Mouse (Mus musculus) urinary bladder, postnatal 25 days (tissue): ENCODE results near the gene Hspb8.

Experiments used
- DNase-seq: peaks from one replicate; pipeline ENCODE4 v3.0.0; 2022; ENCODE audit warnings: low spot score

Gene Hspb8

GRCm38 (mm10) chr5:116422699-116423201, at the start of gene Hspb8:
Gene Hspb8, minus strand, starts transcription at chr5:116422864.
- DNase-seq, result peak; percentile 66

- no peak for DNase-seq
These were observed 38.8 kb upstream of the Hspb8 start for GRCm38 (mm10) chr5:116461354-116462042.

- no peak for DNase-seq
These were observed 37.3 kb upstream of the Hspb8 start for GRCm38 (mm10) chr5:116459970-116460369.

- no peak for DNase-seq
These were observed 35.1 kb upstream of the Hspb8 start for GRCm38 (mm10) chr5:116457791-116458190.

DNA sequence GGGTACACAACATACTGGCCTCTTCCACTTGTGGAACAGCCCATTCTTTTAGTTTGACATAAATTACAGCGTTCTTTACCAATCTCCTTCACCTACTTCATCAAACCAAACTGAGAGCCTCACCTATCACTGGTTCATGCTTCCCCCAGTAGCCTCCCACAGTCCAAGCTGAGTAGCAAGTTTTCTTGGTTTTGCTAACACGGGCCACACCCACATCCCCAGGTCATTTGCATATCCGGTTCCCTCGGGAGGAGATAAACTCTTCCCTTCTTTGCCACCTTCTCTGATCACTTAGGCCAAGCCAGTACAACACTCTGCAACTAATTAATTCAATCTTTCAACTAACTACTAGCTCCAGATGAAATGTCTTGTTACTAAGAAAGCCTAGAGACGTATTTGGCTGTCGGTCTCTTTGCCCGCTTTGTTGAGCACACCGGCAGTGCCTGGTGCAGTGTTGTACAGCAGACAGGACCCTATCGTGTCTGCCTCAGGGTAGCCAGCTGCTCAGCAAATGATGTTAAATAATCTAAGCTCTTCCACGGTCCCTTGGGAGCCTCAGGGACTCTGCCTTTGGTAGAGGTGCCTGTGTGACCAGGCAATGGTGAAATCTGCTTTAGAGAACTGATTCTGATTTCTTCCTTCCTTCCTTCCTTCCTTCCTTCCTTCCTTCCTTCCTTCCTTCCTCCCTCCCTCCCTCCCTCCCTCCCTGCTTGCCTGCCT, 34.3 kb upstream of the Hspb8 start:
- DNase-seq, result no peak

DNA sequence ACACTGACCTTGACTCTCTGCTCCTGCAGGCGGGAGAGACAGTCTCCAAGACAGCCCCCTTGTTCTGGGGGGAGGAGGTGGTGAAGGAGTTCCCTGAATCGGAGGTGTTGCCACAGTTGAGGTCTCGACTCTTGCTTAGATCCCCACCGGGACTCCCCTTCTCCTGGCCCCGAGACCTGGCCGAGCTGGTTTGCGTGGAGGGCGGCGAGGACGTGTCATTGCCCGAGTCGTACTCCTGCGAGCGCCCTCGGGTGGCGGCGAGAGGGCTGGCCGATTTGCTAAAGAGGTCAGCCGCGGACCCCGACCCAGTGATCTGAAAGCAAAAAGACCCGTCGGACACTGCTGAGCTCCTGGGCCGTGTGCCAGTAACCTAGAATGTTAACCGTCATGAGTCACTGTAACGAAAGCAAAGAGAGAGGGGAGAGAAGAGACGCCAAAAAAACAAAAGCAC, 30.8 kb upstream of the Hspb8 start:
- DNase-seq, result peak; percentile 59

GRCm38 (mm10) chr5:116450901-116451300, 28.2 kb upstream of the Hspb8 start:
- DNase-seq, result no peak

GRCm38 (mm10) chr5:116449522-116450225, 27.0 kb upstream of the Hspb8 start:
- DNase-seq, result no peak

DNA sequence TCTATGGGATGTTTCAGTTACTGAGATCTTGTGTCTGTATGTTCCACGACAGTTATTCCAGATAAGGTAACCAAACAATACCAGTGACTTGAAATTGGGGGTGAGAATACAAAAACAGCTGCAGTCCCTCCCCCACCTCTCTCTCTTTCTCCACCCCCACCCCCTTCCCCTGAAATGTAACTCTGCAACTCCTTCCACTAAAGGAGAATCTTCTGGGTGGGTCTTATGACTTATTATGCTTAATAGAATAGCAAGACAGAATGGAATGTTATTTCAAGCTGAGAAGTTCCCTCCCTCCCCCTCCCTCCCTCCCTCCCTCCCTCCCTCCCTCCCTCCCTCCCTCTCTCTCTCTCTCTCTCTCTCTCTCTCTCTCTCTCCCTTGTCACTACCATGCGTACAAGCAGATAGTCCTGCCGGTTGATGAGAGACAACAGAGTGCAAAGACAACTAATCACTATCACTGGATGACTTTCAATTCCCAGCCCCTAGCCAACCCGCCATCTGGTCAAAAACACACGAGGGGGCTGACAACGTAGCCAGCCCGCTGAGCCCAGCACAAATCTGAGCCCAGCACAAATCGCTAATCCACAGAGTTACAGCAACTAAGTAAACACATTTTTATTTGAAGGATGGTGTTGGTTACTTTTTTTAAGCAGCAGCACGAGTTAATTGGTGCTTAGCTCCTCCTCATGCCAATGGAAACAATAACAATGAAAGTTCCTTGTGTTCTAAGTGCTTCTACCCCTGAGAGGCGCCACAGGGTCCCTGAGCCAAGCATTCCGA, 25.9 kb upstream of the Hspb8 start:
- no peak for DNase-seq

DNA sequence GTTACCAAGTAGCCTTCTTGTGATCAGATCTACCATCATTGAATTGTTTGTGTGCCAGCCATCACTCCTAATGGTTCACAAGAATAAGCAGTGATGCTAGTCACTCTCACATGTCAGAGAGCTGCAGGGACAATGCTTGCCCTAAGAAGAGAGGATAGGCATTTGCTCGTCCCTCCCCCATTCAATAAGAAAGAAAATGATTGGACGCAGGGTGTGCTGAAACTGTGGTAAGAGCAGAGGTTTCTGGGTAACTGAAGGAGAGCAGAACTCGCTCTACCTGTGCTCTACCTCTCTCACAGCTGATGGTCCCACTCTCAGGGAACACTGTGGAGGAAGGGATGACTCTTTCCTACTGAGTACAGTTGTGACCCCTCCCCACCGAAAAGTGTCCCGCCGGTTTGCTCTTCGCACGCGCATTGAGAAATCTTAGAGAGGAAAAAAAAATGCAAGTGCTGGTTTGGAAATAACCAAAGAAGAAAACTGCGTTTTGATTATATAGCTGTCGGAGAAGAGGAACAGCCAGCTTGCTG, 25.2 kb upstream of the Hspb8 start:
- DNase-seq, result no peak

GRCm38 (mm10) chr5:116446552-116446951, 23.9 kb upstream of the Hspb8 start:
- DNase-seq, result no peak

DNA sequence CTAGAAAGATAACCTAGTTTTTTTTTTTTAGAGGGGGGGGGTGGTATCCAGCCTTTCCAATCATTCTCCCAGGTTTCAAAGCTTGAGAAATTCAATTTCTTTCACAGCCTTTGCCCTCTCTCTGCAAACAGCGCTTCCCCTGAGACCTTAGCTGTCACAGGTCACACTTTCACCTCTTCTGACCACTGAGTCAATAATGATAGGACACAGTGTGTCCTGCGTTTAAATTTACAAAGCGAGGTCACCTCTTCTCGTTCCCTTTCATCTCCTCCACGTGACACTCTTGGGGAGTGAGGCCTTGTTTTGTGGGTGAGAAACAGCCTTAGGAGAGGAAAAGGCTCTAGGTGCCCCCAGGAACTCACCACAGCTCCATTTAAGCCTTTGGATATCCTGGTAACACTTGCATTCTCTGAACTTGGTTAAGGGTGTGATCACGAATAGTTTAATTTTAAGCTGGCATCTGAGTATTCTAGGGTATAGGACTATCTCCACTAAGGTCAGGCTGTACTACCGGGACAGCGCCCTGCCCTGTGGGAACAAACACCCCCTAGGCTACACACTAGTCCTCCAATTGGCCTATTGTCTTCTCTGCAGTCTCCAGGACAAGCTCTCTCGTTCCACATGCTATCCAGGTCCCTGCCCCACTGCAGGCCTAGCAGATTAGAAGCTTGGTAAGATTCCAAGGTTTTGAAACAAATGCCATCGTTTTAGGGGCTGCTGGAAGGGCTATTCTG, 23.1 kb upstream of the Hspb8 start:
- no peak for DNase-seq

DNA sequence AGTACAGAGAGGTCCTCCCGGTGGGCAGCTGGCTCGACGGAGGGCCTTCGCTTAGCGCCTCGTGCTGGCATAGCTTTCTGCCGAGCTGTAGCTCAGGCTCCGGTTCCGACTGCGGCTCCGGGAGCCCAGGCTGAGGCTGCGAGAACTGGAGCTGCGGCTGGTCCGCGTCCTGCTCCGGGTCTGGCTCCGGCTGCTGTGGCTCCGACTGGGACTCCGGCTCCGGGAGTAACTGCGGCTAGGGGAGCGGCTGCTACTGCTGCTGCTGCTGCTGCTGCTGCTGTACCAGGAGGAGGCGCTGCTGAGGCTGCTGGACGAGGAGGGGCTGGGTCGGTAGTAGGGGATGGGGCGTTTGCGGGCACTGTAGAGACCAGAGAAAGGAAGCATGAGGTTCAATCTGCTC, 21.9 kb upstream of the Hspb8 start:
- no peak for DNase-seq

GRCm38 (mm10) chr5:116443459-116443940, 20.8 kb upstream of the Hspb8 start:
- no peak for DNase-seq

DNA sequence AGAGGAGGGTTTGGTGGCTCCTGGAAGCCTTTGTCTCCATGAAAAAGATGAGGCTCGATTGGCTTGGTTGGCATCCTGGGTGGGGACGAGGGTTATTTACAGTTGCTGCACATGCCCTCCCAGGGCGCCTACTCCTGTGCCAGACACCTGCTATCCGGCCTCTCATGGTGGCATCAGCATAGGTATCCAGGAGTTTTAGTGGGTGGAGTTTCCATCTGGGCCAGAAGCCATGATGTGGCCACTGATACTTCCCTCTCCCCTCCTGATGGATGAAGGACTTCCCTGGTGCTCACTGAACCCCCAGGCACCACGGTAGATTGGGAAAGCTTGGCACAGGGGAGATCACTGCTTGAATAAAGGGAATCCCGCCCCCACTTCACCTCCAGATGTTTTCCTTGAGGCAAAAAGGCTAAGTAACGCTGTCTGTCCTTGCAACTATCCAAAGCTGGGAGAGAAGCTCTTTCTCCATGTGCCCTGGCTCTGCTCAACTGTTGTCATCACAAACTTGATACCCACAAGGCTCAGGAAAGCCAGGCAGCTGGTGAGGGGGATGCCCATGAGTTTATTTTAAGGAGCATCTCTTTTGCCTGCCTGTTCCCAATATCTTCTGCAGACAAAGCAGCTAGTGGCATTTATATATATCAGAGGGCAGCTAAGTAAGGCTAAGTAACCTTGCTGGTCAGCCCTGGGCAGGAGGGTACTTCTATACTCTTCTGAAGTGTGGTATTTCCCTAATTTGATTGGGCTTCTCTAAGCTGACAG, 20.2 kb upstream of the Hspb8 start:
- no peak for DNase-seq

DNA sequence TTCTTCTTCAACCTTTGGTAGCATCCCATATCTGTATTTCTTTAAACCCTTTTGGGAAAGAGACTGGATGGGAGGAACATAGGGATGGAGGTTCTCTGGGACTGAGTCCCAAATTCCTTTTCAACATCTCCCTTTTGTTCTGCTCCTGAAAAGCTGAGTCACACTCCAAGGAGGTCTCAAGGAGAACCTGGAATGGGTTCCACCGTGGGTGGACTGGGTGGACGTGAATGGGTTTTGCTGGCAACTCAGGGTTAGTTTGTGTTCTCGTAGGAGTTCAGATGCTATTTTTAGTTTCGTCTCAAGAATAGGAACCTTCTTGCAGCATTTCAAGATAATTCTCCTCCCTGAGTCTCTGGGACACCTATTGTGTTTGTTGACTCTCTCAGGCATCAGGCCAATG, 17.6 kb upstream of the Hspb8 start:
- no peak for DNase-seq

- DNase-seq, result no peak
These were observed 15.7 kb upstream of the Hspb8 start for GRCm38 (mm10) chr5:116438328-116438727.

- DNase-seq, result no peak
These were observed 13.5 kb upstream of the Hspb8 start for GRCm38 (mm10) chr5:116436117-116436516.

DNA sequence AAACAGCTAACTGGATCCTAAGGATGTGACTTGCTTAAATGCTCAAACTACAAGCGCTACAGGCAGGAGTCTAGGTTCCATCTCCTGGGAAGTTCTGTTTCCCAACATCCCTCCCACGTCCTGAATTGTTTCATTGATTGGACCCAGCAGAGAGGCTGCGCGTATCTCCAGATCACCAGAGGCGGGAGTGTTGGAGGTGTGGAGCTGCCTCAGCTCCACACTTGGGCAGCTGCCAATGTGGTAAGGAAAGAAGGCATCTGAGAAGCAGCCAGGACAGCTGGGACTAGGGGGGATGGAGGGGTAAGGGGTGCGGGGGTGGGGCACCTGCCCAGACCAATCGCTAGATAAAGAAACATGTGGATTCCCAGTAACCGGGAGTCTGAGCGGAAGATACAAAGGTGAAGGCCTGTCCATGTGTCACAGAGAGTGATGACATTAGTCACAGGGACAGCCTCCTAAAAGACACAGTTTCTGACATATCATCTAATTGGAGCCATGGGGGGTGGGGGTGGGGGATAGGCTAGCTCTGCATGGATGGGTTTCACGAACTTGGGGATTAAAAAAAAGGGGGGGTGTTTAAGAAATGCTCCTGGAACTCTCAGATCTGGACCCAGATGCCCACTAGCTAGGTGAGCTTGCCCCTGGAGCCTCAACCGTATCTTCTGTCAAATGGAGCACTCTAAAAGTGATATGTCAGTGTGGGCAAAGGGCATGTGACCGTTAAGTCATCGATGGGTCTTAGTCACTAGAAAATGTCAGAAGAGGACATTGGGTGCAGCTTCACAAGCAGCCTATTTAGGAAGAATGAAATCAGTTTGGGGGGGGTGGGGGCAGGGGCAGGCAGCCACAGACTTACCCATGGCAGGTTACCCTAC, 12.5 kb upstream of the Hspb8 start:
- no peak for DNase-seq
